Mouse (Mus musculus) adipocyte (in vitro differentiated cells): ENCODE data around the gene Hdac7.

Experiments
- DNase-seq: peaks from one replicate; pipeline ENCODE4 v3.0.0-alpha.2; 2016; ENCODE audit warnings: low spot score

Gene Hdac7

DNA sequence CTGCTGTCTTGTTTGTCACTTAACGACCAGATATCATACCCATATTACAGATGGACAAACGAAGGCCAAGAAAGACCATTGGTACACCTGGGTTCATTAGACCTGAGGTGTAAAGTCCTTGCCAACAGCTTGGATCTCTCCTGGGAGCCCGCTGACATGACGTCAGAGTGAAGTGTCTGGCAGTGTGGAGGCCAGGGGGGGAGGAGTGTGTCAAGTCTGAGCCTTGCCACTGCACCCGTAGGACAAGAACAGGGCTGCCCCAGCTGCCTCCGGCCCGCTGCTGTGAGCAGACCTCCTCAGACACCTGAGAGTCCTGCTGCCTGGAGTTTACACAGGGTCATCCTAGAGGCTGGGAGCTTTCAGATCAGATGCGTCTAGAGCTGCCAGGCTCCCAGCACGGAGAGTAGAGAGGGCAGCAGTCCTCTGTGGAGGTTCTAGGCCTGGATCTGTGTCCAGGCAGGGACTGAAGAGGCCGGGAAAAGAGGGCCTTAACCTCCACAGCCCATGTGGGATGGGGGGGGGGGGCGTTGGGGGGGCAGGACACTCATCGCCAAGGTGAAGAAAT is 100.3 kb downstream of the Hdac7 start:
- no peak for DNase-seq

DNA sequence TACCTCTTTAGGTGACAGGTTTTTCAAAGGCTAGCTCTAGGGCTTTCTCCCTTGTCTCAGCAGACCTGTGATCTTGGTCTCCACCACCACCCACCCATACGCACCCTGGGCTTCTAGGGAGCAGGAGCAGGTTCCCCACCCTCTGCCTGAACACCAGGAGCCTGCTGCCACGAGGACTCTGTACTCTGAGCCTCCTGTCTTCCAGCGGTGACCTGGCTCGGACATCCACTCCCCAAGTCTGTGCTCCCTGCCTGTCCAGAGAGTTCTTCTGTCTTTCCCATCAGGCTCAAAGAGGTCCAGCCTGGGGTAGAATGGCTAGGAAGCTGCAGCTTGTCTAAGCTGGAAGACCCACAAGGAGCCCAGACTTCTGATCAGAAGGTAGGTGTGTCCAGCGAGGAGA is 101.1 kb downstream of the Hdac7 start:
- no peak for DNase-seq
